Mouse (Mus musculus) spleen, adult 2 months (tissue): ENCODE results near the gene Mknk1.

ENCODE experiments used
- CTCF ChIP-seq: fragments of 200-500 bp; IDR thresholded peaks from 2 replicates; pipeline ENCODE4 v1.5.1; 2011; ENCODE audit warnings: mild to moderate bottlenecking, inconsistent platforms; ENCODE audit not compliant: insufficient read depth, insufficient read length, insufficient replicate concordance; ENCODE audit errors: extremely low read depth
- POLR2A ChIP-seq: fragments of 200-500 bp; IDR thresholded peaks from 2 replicates; pipeline ENCODE4 v1.6.1; 2011; ENCODE audit warnings: low read depth, low read length, inconsistent platforms

- TF ChIP-seq CTCF (no peak), POLR2A (no peak)
Measured at GRCm38 (mm10) chr4:115857293-115857883, 18.4 kb downstream of the Mknk1 start.
